Mouse (Mus musculus) mammary gland, adult 2 months (tissue): ENCODE measurements around the gene Prtn3. TPM values are rescaled to one million over a fixed set of nuclear protein-coding genes. Genes with fewer than 3 reads are reported as not detected.

Source experiments
- polyA plus RNA-seq: library from polyadenylated mRNA; depleted of rRNA; stranded (reverse); fragments of >200 nt; gene quantifications from 2 replicates; pipeline ENCODE4 v1.2.3, GENCODE M21; 2012; ENCODE audit warnings: low replicate concordance; rRNA removed

Prtn3 gene
- 17.2 and 40.5 TPM in 2 replicates for polyA plus RNA-seq

DNA sequence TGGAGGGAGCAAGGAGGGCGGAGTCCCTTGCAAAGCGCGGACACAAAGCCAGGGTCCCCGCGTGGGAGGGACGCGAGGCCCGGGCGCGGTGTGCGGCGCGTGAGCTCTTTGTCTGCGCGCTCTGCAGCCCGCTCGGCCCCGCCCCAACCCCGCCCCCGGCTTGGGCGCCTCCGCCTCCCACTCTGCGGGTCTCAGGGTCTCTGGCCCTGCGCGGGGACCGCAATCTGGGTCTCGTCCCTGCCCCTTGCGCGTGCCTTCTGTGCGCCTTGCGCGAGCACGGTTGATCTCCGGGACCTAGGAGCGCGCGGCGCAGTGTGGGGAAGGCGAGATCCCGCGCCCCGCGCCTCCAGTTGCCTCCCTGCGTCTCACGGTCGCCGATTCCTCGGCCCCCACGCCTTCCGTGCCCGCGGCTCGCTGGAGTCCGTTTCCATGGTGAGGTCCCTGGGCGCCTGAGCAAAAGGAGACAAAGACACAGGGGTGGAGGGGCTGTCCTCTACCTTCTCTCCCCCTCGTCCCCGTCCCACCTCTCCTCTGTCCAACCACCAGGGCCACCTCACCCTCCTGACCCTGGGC is at the start of gene Prtn3, which contains the start of gene Plppr3:
Prtn3 (plus strand) TSS at position 187 of the 573 bp plus-strand sequence.
Plppr3 (minus strand) TSS at position 345 of the 573 bp plus-strand sequence.

DNA sequence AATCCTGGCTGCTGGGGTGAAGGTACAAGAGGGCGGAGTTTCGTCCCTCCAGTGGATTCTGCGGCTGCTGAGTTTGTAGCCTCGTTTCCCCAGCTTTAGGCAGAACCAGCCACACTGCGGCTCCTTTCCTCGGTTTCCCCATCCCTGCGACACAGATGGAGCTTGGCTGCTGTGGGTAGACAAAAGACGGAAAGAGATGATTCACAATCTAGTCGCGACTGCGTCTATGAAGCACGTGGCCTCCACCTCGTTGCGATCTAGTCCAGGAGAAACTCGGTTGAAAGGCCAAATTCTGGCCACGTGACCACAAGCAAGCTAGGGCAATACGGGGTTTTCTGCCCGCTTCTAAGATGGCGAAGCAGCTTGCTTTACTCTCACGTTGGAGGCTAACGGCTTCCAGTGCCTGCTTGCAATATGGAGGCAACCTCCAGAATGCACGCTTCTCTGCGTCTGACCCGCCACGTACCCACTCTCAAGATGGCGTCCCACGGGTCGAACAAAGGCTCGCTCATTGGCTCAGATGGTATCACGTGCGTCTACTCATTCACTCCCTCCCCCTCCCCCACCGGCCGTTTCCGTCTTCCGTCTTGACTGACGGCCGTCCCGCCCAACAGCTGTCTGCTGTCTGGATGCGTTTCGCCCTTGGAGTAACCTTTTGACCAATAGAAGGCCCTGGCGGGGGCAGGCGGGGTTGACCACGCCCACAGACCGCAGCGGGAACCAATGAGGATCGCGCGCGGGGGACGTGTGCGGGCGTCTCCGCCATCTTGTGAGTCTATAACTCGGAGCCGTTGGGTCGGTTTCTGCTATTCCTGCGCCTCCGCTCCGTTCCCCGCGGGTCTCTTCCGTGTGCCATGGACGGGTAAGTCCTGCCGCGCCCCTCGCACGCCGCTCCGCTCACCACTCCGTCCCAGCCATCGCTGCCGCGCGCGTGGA is 20.1 kb upstream of the Prtn3 start, which contains the start of gene Ptbp1:
Ptbp1 (plus strand) TSS at position 568 of the 936 bp plus-strand sequence.

GRCm38 (mm10) chr10:79886054-79886453 is 11.8 kb downstream of the Prtn3 start, which contains the start of gene Elane:
Elane (plus strand) TSS chr10:79886247.

GRCm38 (mm10) chr10:79890670-79891069 is 16.4 kb downstream of the Prtn3 start, which contains the start of gene Cfd:
Cfd (plus strand) TSS chr10:79890853.

GRCm38 (mm10) chr10:79908167-79909091 is 34.2 kb downstream of the Prtn3 start, which contains the start of gene Med16:
Med16 (minus strand) TSS chr10:79908923.

GRCm38 (mm10) chr10:79910556-79910955 is 36.3 kb downstream of the Prtn3 start, which contains the start of gene Gm26602:
Gm26602 (plus strand) TSS chr10:79910856.

GRCm38 (mm10) chr10:79916808-79917531 is 42.7 kb downstream of the Prtn3 start, which contains the start of gene Kiss1r:
Kiss1r (plus strand) TSS chr10:79916971.

GRCm38 (mm10) chr10:79920958-79921535 is 46.8 kb downstream of the Prtn3 start, which contains the start of gene R3hdm4:
R3hdm4 (minus strand) TSS chr10:79921208.

GRCm38 (mm10) chr10:79926491-79927323 is 52.4 kb downstream of the Prtn3 start, which contains the start of gene Arid3a:
Arid3a (plus strand) TSS chr10:79927043.

Other genes with a start within 250 kb of the Prtn3 start
- 12.4 and 17.4 TPM in 2 replicates for gene Shc2, start 236.6 kb upstream of the Prtn3 start, polyA plus RNA-seq
- 2.3 TPM in 1 of 2 replicates, not detected in the other for gene Odf3l2, start 228.7 kb upstream of the Prtn3 start, polyA plus RNA-seq
- gene Madcam1, start 209.9 kb upstream of the Prtn3 start, polyA plus RNA-seq: 3.9 and 8.7 TPM in 2 replicates
- 46.9 and 119 TPM in 2 replicates for gene Tpgs1, start 205.1 kb upstream of the Prtn3 start, polyA plus RNA-seq
- gene Cdc34, start 192.3 kb upstream of the Prtn3 start, polyA plus RNA-seq: 265 and 337 TPM in 2 replicates
- gene Gzmm, start 185.5 kb upstream of the Prtn3 start, polyA plus RNA-seq: 1.1 and 1.3 TPM in 2 replicates
- gene Bsg, start 170.0 kb upstream of the Prtn3 start, polyA plus RNA-seq: 489 and 512 TPM in 2 replicates
- gene Hcn2, start 157.8 kb upstream of the Prtn3 start, polyA plus RNA-seq: 1.9 and 6.1 TPM in 2 replicates
- 53.1 and 71.6 TPM in 2 replicates for gene Polrmt, start 127.9 kb upstream of the Prtn3 start, polyA plus RNA-seq
- 0.19 TPM in 1 of 2 replicates, not detected in the other for gene Fgf22, start 119.4 kb upstream of the Prtn3 start, polyA plus RNA-seq
- gene Rnf126, start 107.5 kb upstream of the Prtn3 start, polyA plus RNA-seq: 91.7 and 212 TPM in 2 replicates
- gene Fstl3, start 97.2 kb upstream of the Prtn3 start, polyA plus RNA-seq: 19.5 and 24.6 TPM in 2 replicates
- gene Prss57, start 83.5 kb upstream of the Prtn3 start, polyA plus RNA-seq: 0.26 and 0.27 TPM in 2 replicates
- gene Palm, start 80.9 kb upstream of the Prtn3 start, polyA plus RNA-seq: 49.2 and 87.4 TPM in 2 replicates
- gene Misp, start 53.5 kb upstream of the Prtn3 start, polyA plus RNA-seq: 1.3 TPM in 2 replicates
- gene Ptbp1, start 20.0 kb upstream of the Prtn3 start, polyA plus RNA-seq: 163 and 219 TPM in 2 replicates
- 29.8 and 33.3 TPM in 2 replicates for gene Plppr3, start 158 bp downstream of the Prtn3 start, polyA plus RNA-seq
- gene Elane, start 11.8 kb downstream of the Prtn3 start, polyA plus RNA-seq: 3.4 and 5.8 TPM in 2 replicates
- 26,645 and 44,997 TPM in 2 replicates for gene Cfd, start 16.4 kb downstream of the Prtn3 start, polyA plus RNA-seq
- gene Med16, start 34.4 kb downstream of the Prtn3 start, polyA plus RNA-seq: 66.2 and 92.4 TPM in 2 replicates
- gene Gm26602, start 36.4 kb downstream of the Prtn3 start, polyA plus RNA-seq: not detected in 2 replicates
- 9.0 and 14.4 TPM in 2 replicates for gene Kiss1r, start 42.5 kb downstream of the Prtn3 start, polyA plus RNA-seq
- gene R3hdm4, start 46.7 kb downstream of the Prtn3 start, polyA plus RNA-seq: 194 and 208 TPM in 2 replicates
- gene Arid3a, start 52.6 kb downstream of the Prtn3 start, polyA plus RNA-seq: 5.2 and 16.6 TPM in 2 replicates
- gene Wdr18, start 85.7 kb downstream of the Prtn3 start, polyA plus RNA-seq: 47.1 and 52.1 TPM in 2 replicates
- 0.10 and 0.30 TPM in 2 replicates for gene Grin3b, start 96.2 kb downstream of the Prtn3 start, polyA plus RNA-seq
- gene Tmem259, start 109.9 kb downstream of the Prtn3 start, polyA plus RNA-seq: 304 and 505 TPM in 2 replicates
- gene Cnn2, start 114.1 kb downstream of the Prtn3 start, polyA plus RNA-seq: 138 and 301 TPM in 2 replicates
- gene Abca7, start 122.0 kb downstream of the Prtn3 start, polyA plus RNA-seq: 23.5 and 40.2 TPM in 2 replicates
- gene Arhgap45, start 142.2 kb downstream of the Prtn3 start, polyA plus RNA-seq: 152 and 343 TPM in 2 replicates
- 129 and 172 TPM in 2 replicates for gene Polr2e, start 165.3 kb downstream of the Prtn3 start, polyA plus RNA-seq
- 1,265 and 1,308 TPM in 2 replicates for gene Gpx4, start 172.7 kb downstream of the Prtn3 start, polyA plus RNA-seq
- 106 and 161 TPM in 2 replicates for gene Sbno2, start 231.1 kb downstream of the Prtn3 start, polyA plus RNA-seq
- gene Stk11, start 241.3 kb downstream of the Prtn3 start, polyA plus RNA-seq: 164 and 186 TPM in 2 replicates